Mouse (Mus musculus) forebrain, embryonic 13.5 days (tissue): ENCODE results near the gene Wfikkn1. TPM values are rescaled to one million over a fixed set of nuclear protein-coding genes. Genes with fewer than 3 reads are reported as not detected.

Experiments used
- ATAC-seq: fragments of 200-750 bp; cut with Nextera tagmentation; 2 replicates; pipeline ENCODE4 v1.8.0; 2017
- H3K27ac ChIP-seq: fragments of 300-500 bp; sonication (generic); 2 replicates; pipeline ENCODE4 v1.5.1; 2015; ENCODE audit warnings: inconsistent platforms, mild to moderate bottlenecking, moderate library complexity
- H3K27me3 ChIP-seq: fragments of 300-500 bp; sonication (generic); 2 replicates; pipeline ENCODE4 v1.6.1; 2015; ENCODE audit warnings: mild to moderate bottlenecking, inconsistent platforms
- H3K36me3 ChIP-seq: fragments of 300-500 bp; sonication (generic); 2 replicates; pipeline ENCODE4 v1.6.1; 2015; ENCODE audit warnings: mild to moderate bottlenecking, inconsistent platforms; ENCODE audit not compliant: poor library complexity, severe bottlenecking
- H3K4me1 ChIP-seq: fragments of 300-500 bp; sonication (generic); 2 replicates; pipeline ENCODE4 v1.6.1; 2015; ENCODE audit warnings: inconsistent platforms
- H3K4me2 ChIP-seq: fragments of 300-500 bp; sonication (generic); 2 replicates; pipeline ENCODE4 v1.6.1; 2015; ENCODE audit warnings: inconsistent platforms, mild to moderate bottlenecking, moderate library complexity
- H3K4me3 ChIP-seq: fragments of 300-500 bp; sonication (generic); 2 replicates; pipeline ENCODE4 v1.5.1; 2015; ENCODE audit warnings: mild to moderate bottlenecking, inconsistent platforms
- H3K9ac ChIP-seq: fragments of 300-500 bp; sonication (generic); 2 replicates; pipeline ENCODE4 v1.6.1; 2015; ENCODE audit warnings: mild to moderate bottlenecking, inconsistent platforms
- H3K9me3 ChIP-seq: fragments of 300-500 bp; sonication (generic); replicated peaks from 2 replicates; pipeline ENCODE4 v1.6.1; 2016; ENCODE audit warnings: inconsistent platforms
- WGBS: fragments of 180-500 bp; shearing (Covaris S2); methylation state at CpG from one replicate; pipeline ENCODE4 v1.1.7; 2015; 5-methylcytosine and 5-hydroxymethylcytosine counted together
- polyA plus RNA-seq: library from polyadenylated mRNA; unstranded; fragments of >200 nt; fragmentation: Nextera tagmentation; extraction: Ambion mirVana; gene quantifications from 2 replicates; pipeline ENCODE4 v1.2.1, GENCODE M21; 2015

Wfikkn1 gene
- polyA plus RNA-seq = 0.76 and 0.77 TPM in 2 replicates

DNA sequence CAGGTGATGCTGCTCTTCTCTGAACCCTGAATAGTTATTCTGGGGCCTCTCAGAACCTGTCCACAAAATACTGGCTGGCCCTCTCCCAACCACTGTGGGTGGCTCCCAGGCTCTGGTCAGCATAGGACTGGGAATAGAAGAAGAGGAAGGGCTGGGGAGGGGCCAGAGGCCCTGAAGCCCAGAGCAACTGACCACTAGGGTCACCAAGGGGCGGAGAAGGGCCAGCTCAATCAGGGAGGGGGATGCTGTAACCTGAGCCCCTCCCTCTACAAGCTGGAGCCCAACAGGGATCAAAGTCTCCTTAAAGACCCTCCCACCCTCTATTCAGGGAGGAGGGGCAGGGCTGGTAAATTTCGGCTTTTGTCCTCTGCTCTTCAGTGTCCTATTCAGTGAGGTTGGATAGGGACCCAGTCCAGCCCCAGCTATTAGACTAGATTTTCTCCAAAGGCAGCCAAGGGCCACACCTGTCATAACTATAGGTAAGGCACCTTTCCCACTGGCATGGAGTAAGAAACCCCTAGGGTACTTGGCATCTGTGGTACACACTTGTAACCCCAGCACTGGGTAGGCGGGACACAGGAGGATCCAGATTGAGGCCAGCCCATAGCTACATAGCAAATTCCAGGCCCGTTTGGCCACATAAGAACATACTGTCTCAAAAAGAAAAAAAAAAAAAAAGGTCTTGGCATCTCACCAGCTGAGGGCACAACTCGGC lies at the start of gene Wfikkn1:
Gene Wfikkn1 (minus strand): TSS at position 663 of the 715 bp plus-strand sequence.
- H3K27me3 ChIP-seq = no peaks in the 10 kb centered on the region
- no peak within 1 kb of the TSS for H3K4me3 ChIP-seq
- no peaks in the 10 kb centered on the region for H3K9me3 ChIP-seq
- no peak for ATAC-seq
- peak within 1 kb of the TSS; percentile 52 for H3K27ac ChIP-seq
- peak within 1 kb of the TSS; percentile 23; the same call in 1 of the 2 replicates for H3K9ac ChIP-seq
- 24% methylated on average over 5 of the region's 5 CpGs for WGBS
- peaks cover 62% of the 10 kb centered on the region for H3K36me3 ChIP-seq
- no peak within 1 kb of the TSS for H3K4me2 ChIP-seq
- H3K4me1 ChIP-seq = peaks cover 31% of the 10 kb centered on the region

- 72% methylated on average over 2 of the region's 2 CpGs for WGBS
- no peak for ATAC-seq
- Histone ChIP-seq H3K27ac (no peak overlapping the region), H3K9ac (no peak overlapping the region), H3K9me3 (no peaks in the 10 kb centered on the region), H3K4me1 (peaks cover 5% of the 10 kb centered on the region; the same call in 1 of the 2 replicates), H3K36me3 (peaks cover 44% of the 10 kb centered on the region), H3K27me3 (no peaks in the 10 kb centered on the region), H3K4me2 (no peak overlapping the region), H3K4me3 (no peak overlapping the region)
Measured at GRCm38 (mm10) chr17:25925348-25925747, 44.7 kb upstream of the Wfikkn1 start.

GRCm38 (mm10) chr17:25922120-25922519 lies 41.5 kb upstream of the Wfikkn1 start:
- 81% methylated on average over 5 of the region's 5 CpGs for WGBS
- Histone ChIP-seq H3K4me2 (no peak overlapping the region), H3K27ac (no peak overlapping the region), H3K9ac (no peak overlapping the region), H3K4me1 (peaks cover 24% of the 10 kb centered on the region), H3K9me3 (no peaks in the 10 kb centered on the region), H3K36me3 (peaks cover 26% of the 10 kb centered on the region), H3K27me3 (no peaks in the 10 kb centered on the region), H3K4me3 (no peak overlapping the region)
- no peak for ATAC-seq

- Histone ChIP-seq H3K9me3 (no peaks in the 10 kb centered on the region), H3K4me3 (peak overlapping the region; percentile 97), H3K4me1 (peaks cover 28% of the 10 kb centered on the region), H3K27ac (peak overlapping the region; percentile 92), H3K9ac (peak overlapping the region; percentile 79), H3K4me2 (peak overlapping the region; percentile 92), H3K36me3 (peaks cover 16% of the 10 kb centered on the region), H3K27me3 (no peaks in the 10 kb centered on the region)
- WGBS = under 1% methylated on average over 40 of the region's 40 CpGs
- peak; percentile 98 for ATAC-seq
Measured at GRCm38 (mm10) chr17:25919786-25920642, 39.4 kb upstream of the Wfikkn1 start.

- Histone ChIP-seq H3K36me3 (peaks cover 16% of the 10 kb centered on the region), H3K9ac (peak within 1 kb of the TSS; percentile 95), H3K27me3 (no peaks in the 10 kb centered on the region), H3K9me3 (no peaks in the 10 kb centered on the region), H3K27ac (peak within 1 kb of the TSS; percentile 92), H3K4me2 (peak within 1 kb of the TSS; percentile 92), H3K4me3 (peak within 1 kb of the TSS; percentile 97), H3K4me1 (peaks cover 31% of the 10 kb centered on the region)
- ATAC-seq = peak; percentile 92
- WGBS = under 1% methylated on average over 61 of the region's 78 CpGs
Measured at GRCm38 (mm10) chr17:25919144-25919785, 38.6 kb upstream of the Wfikkn1 start, which contains the start of gene Rab40c. Gene Rab40c (minus strand): TSS chr17:25919727.

GRCm38 (mm10) chr17:25918037-25918750 lies 37.5 kb upstream of the Wfikkn1 start:
- peak overlapping the region; percentile 97 for H3K4me3 ChIP-seq
- no peak overlapping the region for H3K27ac ChIP-seq
- peaks cover 37% of the 10 kb centered on the region for H3K4me1 ChIP-seq
- peak overlapping the region; percentile 95 for H3K9ac ChIP-seq
- WGBS = 87% methylated on average over 9 of the region's 9 CpGs
- ATAC-seq = no peak
- no peaks in the 10 kb centered on the region for H3K27me3 ChIP-seq
- H3K36me3 ChIP-seq = peaks cover 16% of the 10 kb centered on the region
- H3K9me3 ChIP-seq = no peaks in the 10 kb centered on the region
- peak overlapping the region; percentile 92 for H3K4me2 ChIP-seq

DNA sequence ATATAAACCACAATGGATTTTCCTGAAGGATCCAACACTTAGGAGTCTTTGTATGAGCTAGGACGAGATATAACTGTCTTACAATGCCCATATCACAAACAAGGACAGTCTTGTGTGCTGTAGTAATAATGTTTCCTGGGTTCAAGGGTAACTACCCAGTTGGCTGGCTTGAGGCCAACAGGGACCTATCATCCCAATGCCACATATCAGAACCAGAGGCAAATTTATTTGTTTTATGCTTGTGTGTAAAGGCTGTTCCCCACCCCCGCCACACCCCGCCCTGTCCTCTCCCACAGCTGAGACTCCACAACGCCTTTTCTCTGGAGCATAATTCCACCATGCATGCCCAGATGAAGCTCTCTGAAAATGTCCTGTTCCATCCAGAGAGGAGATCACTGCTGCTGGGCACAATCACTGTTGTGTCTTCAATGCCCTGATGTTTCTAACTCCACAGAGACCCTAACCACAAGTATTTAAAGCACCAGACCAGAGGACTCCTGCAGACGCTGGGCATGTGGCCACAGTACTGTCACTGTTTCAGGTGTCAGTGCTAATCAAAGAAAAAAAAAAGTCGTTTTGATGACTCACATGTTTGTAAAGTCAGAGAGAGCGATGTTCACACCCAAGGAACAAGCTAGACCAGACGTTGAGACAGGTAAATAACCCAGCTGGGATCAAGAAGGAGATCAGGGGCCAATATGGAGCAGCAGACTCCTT lies 36.4 kb upstream of the Wfikkn1 start:
- 88% methylated on average over 8 of the region's 8 CpGs for WGBS
- H3K9ac ChIP-seq = 0 out of 2 replicates have a peak overlapping the region, but pooled peaks have one; percentile 95

DNA sequence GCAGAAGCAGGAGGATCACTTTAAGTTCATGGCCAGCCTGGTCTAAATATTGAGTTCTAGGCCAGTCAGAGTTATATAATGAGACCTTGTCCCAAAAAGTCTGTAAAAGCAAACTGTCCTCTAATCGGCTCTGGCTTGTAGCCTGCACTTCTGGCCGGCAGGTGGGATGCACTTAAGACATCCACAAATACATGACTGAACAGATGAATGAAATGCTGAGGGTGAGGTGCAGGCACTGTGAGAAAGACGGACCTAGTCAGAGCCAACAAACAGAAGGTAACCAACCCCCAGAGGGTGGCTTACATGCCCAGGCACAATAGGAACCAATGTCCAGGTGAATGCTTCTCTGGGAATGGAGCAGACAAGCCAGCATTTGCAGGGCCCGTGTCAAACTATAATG lies 33.6 kb upstream of the Wfikkn1 start:
- peaks cover 16% of the 10 kb centered on the region for H3K36me3 ChIP-seq
- H3K9me3 ChIP-seq = no peaks in the 10 kb centered on the region
- H3K27me3 ChIP-seq = no peaks in the 10 kb centered on the region
- no peak for ATAC-seq
- WGBS = 86% methylated on average over 4 of the region's 4 CpGs
- no peak overlapping the region for H3K9ac ChIP-seq
- H3K4me2 ChIP-seq = no peak overlapping the region
- no peak overlapping the region for H3K4me3 ChIP-seq
- peaks cover 32% of the 10 kb centered on the region for H3K4me1 ChIP-seq
- no peak overlapping the region for H3K27ac ChIP-seq

More for the DNA sequence above, 36.4 kb upstream of the Wfikkn1 start:
- Histone ChIP-seq H3K27ac (no peak overlapping the region), H3K4me1 (peaks cover 37% of the 10 kb centered on the region), H3K27me3 (no peaks in the 10 kb centered on the region), H3K36me3 (peaks cover 16% of the 10 kb centered on the region), H3K4me2 (peak overlapping the region; percentile 92; the same call in 1 of the 2 replicates), H3K9me3 (no peaks in the 10 kb centered on the region), H3K4me3 (no peak overlapping the region)
- ATAC-seq = no peak

DNA sequence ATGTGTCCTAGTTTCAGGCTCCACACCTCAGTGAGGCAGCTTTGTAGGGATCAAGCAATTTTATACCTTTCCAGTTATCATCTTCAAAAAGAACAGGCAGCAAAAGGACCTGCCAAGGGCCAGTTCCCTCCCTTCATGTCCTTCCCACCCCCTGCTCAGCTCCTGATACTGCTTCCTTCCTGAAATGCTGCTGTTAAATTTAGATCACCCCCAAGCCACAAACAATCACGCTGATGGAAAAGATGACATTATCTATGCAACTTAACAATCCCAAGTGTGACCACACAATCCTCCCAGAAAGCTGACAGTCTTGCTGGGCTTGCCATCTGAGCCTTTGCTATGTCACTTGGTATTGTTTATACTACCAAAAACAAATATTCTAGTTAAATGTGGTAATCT lies 33.2 kb upstream of the Wfikkn1 start:
- ATAC-seq = no peak
- Histone ChIP-seq H3K9ac (no peak overlapping the region), H3K4me2 (no peak overlapping the region), H3K27me3 (no peaks in the 10 kb centered on the region), H3K4me3 (no peak overlapping the region), H3K27ac (no peak overlapping the region), H3K4me1 (peaks cover 30% of the 10 kb centered on the region), H3K36me3 (peaks cover 16% of the 10 kb centered on the region), H3K9me3 (no peaks in the 10 kb centered on the region)
- WGBS = 97% methylated on average over 1 of the region's 1 CpGs

DNA sequence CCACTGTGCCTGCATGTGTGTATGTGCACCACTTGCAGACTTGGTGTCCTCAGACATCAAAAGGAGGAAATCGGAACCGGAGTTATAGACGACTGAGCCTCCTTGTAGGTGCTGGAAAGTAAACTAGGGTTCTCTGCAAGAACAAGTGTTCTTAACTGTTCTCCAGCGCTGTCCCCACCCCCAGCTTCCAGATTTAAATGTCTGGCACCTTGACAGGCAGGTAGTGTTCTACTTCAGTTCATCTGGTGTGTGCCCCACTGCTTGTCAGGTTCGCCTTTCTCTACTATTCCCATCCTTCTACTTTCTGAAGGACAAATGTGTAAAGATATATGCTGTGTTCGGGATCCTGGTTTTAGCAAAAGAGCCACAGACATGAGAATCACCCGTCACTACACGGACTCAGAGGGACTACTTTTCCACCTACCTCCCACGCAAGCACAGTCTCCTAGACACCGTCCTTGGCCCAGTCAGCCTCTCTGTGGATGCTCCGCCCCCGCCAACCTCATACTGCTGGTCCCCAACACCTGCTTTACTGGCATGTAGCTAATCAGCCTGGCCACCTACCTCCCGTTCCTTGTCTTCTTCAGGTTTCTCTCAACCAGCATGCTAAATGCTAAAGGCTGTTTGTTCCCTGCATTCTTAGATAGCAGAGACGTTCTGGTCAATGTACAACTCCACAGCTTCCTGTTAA lies 32.7 kb upstream of the Wfikkn1 start:
- H3K4me2 ChIP-seq = no peak overlapping the region
- peaks cover 16% of the 10 kb centered on the region for H3K36me3 ChIP-seq
- no peak for ATAC-seq
- no peak overlapping the region for H3K4me3 ChIP-seq
- no peak overlapping the region for H3K27ac ChIP-seq
- H3K9me3 ChIP-seq = no peaks in the 10 kb centered on the region
- 92% methylated on average over 14 of the region's 14 CpGs for WGBS
- peaks cover 25% of the 10 kb centered on the region for H3K4me1 ChIP-seq
- H3K9ac ChIP-seq = no peak overlapping the region
- H3K27me3 ChIP-seq = no peaks in the 10 kb centered on the region
